Mouse (Mus musculus): ENCODE data around the gene Sugt1.

Gene Sugt1

DNA sequence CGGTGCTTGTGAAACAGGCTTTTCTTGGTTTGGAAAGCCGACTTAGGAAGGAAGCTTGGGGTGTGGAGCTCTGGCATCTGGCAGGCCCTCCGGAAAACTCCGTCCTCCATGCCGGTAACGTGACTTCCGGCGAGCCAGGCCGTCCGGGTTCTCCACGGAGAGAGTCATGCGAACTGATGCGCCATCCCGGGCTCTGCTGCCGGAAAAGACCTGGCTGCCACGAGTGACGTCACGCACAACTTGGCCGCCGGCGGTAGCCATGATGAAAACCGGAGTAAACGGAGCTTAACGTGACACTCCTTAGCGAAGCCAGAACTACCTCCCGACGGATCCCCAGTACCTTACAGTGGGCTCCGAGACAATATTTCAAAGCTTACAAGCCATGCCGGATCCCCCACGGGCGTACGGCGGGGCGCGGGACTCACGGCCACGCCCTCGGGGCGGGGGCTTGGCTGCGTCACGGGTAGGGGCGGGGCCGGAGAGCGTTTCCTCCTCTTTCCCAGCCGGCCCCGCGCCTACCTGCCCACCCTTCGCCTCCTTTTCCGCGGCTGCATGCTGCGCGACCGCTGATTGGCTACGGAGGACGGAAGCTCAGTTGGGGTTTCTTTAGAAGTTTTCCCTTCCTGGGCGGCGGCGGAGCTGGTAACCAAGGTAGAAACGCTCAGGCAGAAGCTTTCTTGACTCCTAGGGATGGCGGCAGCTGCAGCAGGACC, at the start of gene Sugt1:
Gene Sugt1, plus strand, starts transcription at position 553 of the 713 bp plus-strand sequence.
- CTCF ChIA-PET = interaction anchor here (0.6 to 1.9 kb wide), 10 partner anchors 13 to 1597 kb away, joined by 3 to 10 read pairs (median 4); no protein-coding TSS in a partner anchor
- POLR2A ChIA-PET = interaction anchor here (0.6 to 3.3 kb wide), 100 partner anchors 9 to 956 kb away, joined by 3 to 39 read pairs (median 4); partner anchors contain the start of genes Kbtbd7 (in 2 of the 4), Naa16 (in 2 of the 4), Wbp4 (in 2 of the 4) and Elf1 (in 1 of the 4)

DNA sequence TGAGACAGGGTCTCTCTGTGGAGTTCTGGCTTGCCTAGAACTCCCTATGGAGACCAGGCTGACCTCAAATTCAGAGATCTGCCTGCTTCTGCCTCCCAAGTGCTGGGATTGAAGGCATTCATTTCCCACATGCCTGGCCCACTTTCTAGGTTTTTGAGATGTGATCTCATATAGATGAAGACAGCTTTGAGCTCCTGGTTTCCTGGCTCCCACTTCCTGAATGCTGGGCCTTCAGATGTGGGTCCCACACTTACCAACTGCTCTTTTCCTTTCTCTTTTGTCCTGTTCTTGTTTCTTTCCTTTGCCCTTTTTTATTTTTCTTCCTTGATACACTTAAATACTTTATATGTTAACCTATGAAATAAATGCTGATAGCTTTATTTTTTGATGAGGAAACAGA, 49.6 kb upstream of the Sugt1 start:
- POLR2A ChIA-PET = interaction anchor here in 1 of 4 experiments (0.7 to 1.6 kb wide), 5 partner anchors 8 to 570 kb away, joined by 3 to 5 read pairs (median 4); no protein-coding TSS in a partner anchor
- CTCF ChIA-PET = no interaction called here

DNA sequence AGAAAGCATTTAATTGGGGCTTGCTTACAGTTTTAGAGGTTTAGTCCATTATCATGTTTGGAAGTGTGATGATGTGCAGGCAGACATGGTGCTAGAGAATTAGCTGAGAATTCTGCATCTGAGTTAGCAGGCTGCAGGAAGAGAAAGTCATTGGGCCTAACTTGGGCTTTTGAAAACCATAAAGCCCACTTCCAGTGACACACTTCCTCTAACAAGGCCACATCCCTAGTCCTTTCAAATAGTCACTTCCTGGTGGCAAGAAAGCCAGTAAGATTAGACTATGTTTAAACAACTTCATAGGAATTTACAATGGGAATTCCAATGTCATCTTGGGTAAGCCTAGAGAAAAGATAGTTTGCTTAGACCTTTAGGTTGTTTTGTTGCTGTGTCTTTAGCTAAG, 45.9 kb upstream of the Sugt1 start:
- CTCF ChIA-PET = no interaction called here
- POLR2A ChIA-PET = interaction anchor here in 1 of 4 experiments (1.1 kb wide), 1 partner anchor 23 kb away, joined by 3 read pairs; no protein-coding TSS in a partner anchor

DNA sequence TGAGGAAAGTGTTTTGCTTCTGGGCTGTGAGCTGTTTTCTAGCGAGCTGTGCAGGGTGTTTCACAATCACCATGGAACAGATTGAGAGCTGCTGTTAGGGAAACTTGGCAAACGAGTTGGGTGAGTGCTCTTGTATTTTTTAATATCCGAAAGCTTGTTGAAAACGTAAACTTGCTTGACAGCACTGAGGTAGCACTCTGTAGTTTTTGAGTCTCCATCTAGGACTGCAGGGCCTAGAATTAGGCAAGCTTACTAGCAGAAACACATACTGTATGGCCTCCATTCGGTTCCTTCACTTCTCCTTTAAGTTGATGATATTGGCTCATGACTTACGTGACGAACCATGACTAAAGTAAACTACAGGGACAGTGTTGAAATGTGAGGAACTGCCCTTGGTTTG, 38.1 kb upstream of the Sugt1 start:
- CTCF ChIA-PET = interaction anchor here in 1 of 4 experiments (1.6 kb wide), 1 partner anchor 16 kb away, joined by 3 read pairs; no protein-coding TSS in a partner anchor
- POLR2A ChIA-PET = interaction anchor here in 1 of 4 experiments (0.6 kb wide), 1 partner anchor 230 kb away, joined by 3 read pairs; no protein-coding TSS in a partner anchor

DNA sequence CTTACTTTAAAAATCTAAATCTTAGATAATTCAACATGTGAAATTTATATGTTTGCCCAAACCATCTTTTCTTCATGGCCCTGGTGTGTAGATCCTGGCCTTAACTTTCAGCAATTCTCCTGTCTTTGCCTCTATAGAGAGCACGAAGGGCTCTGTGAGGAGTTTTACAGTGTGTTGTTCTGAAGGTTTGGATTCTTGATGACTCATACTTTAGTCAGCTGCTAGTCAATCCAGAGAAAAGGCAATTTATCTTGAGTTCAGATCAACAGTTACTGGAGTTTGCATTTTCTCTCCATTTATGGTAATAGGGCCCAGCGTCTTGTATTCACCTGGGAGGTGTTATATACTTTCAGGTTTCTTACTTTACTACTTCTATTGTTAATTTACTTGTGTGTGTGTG, 35.6 kb upstream of the Sugt1 start:
- CTCF ChIA-PET = no interaction called here
- POLR2A ChIA-PET = interaction anchor here in 1 of 4 experiments (0.8 to 4.1 kb wide), 4 partner anchors 8 to 19 kb away, joined by 3 to 19 read pairs (median 4); no protein-coding TSS in a partner anchor

DNA sequence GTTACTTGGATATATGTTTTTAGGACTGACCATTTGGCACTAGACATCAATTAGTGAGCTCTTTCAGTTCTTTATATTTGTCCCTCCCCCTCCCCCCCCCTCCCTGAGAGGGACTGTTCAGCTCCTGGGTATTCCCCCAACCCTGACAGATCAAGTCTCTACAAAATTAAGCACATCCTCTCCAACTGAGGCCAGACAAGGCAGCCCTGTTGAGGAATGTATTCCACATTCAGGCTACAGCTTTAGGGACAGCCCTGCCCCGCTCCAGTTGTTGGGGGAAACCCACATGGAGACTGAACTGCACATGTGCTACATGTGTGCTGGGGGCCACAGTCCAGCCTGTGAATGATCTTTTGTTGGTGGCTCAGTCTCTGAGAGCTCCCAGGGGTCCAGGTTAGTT, 34.6 kb upstream of the Sugt1 start:
- ChIA-PET POLR2A (interaction anchor here in 2 of 4 experiments (0.7 to 4.1 kb wide), 8 partner anchors 10 to 57 kb away, joined by 3 to 19 read pairs (median 4); partner anchors contain the start of gene Sugt1 (in 1 of the 2)), CTCF (interaction anchor here in 2 of 4 experiments (1.0 to 1.1 kb wide), 2 partner anchors 12 to 42 kb away, joined by 4 to 5 read pairs; no protein-coding TSS in a partner anchor)

DNA sequence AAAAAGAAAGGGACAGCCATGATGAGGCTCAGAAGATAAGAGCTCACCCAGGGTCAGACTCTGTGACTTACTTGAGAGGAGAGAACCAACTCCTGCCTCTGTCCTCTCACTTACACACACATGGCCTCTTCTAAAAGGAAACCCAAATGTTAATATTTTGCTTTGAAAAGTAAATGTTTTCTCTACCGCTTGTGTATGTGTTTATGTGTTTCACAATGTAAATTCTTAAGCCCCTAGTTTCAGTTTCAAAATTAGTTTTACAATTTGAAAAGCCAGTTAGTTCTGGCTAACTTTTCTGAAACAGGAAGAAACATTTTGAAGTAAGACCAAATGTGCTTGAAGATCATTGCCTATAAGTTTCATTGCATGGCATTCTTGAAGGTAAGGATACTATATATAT, 29.7 kb upstream of the Sugt1 start:
- POLR2A ChIA-PET = interaction anchor here in 1 of 4 experiments (1.1 to 2.7 kb wide), 3 partner anchors 10 to 50 kb away, joined by 3 to 19 read pairs (median 5); partner anchors contain the start of gene Sugt1
- CTCF ChIA-PET = no interaction called here

DNA sequence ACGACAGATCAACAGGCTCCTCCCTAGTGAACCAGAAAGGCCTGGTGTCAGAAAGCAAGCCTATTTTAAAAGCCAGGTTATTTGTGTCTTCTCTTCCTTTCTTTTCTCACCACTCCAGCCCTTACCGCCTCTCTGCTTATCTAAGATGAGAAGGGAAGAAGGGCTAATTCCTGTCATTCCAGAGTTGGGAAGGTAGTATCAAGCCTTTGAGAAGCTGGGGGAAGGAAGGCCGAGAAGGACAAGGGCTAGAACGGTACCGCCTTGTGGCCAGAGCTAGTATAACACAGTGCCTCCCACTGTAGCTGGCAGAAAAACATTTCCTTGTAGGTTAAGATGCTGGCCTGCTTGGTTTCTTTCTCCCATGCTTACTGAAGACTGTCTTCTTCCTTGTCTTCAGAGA, 24.7 kb upstream of the Sugt1 start:
- POLR2A ChIA-PET = interaction anchor here (0.7 to 3.2 kb wide), 16 partner anchors 9 to 1169 kb away, joined by 3 to 19 read pairs (median 4); partner anchors contain the start of genes Sugt1 (in 2 of the 4) and Naa16 (in 1 of the 4)
- CTCF ChIA-PET = interaction anchor here (0.6 to 1.8 kb wide), 11 partner anchors 18 to 711 kb away, joined by 3 to 7 read pairs (median 3); partner anchors contain the start of gene Sugt1 (in 1 of the 4)

DNA sequence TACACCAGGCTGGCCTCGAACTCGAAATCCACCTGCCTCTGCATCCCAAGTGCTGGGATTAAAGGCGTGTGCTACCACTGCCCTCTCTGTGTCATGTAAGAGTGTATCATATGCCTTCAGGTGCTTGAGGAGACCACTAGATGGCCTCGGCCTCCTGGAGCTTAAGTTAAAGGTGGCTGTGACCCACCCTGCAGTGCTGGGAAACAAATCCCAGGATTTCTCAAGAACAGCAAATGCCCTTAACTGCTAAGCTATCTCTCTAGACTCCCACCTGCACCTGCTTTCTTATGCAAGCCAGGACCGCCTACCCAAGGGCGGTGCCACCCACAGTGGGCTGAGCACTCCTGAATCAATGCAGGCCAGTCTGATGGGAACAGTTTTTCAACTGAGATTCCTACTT, 22.7 kb upstream of the Sugt1 start:
- CTCF ChIA-PET = interaction anchor here in 3 of 4 experiments (0.6 to 1.6 kb wide), 15 partner anchors 9 to 651 kb away, joined by 3 to 10 read pairs (median 4); partner anchors contain the start of gene Sugt1 (in 1 of the 3)
- POLR2A ChIA-PET = interaction anchor here in 3 of 4 experiments (0.6 to 3.4 kb wide), 30 partner anchors 8 to 424 kb away, joined by 3 to 39 read pairs (median 4); partner anchors contain the start of genes Sugt1 (in 3 of the 3), Kbtbd7 (in 1 of the 3), Mtrf1 (in 1 of the 3) and Pcdh8 (in 1 of the 3)

DNA sequence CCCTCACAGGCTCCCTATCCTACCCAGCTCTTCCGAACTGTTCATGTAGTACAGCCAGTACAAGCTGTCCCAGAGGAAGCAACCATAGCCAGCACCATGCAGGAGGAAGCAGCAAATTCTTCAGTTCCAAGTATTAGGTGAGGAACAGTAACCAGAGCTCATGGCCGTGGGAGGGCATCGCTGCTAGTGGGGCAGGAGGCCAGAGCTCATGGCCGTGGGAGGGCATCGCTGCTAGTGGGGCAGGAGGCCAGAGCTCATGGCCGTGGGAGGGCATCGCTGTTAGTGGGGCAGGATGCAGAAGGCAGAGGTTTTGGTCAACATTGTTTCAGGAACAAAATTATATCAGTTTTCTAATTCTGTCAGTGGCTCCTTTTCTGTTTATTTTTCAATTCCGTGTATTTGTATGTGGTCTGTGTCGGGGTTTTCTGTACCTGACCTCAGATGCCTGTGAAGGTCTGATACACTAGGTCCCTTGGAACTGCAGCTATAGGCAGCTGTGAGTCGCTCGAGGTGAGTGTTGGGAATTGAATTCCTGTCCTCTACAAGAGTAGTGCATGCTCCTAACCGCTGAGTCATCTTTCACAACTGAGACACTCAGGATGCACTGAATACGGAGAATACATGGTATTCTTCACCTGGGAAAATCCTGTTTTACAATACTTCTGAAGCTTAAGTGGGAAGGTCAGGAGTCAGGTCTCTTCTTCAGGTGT, 13.9 kb upstream of the Sugt1 start:
- ChIA-PET POLR2A (interaction anchor here in 3 of 4 experiments (0.8 to 2.9 kb wide), 15 partner anchors 8 to 123 kb away, joined by 3 to 19 read pairs (median 5); partner anchors contain the start of gene Sugt1 (in 3 of the 3)), CTCF (interaction anchor here in 2 of 4 experiments (0.6 to 1.2 kb wide), 2 partner anchors 9 to 22 kb away, joined by 3 to 8 read pairs; no protein-coding TSS in a partner anchor)

DNA sequence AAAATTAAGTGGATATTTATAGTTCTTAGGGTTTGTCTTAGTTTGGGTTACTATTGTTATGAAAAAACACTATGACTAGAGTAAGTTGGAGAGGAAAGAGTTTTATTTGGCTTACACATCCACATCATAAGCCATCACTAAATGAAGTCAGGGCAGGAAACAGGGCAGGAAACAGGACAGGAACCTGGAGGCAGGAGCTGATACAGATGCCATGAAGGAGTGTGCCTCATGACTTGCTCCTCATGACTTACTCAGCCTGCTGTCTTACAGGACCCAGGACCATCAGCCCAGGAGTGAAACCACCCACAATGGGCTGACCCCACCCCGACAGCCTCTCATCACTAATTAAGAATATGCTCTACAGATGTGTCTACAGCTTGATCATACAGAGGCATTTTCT, 13.1 kb upstream of the Sugt1 start:
- ChIA-PET POLR2A (interaction anchor here in 2 of 4 experiments (1.0 to 2.9 kb wide), 10 partner anchors 8 to 123 kb away, joined by 3 to 19 read pairs (median 7); partner anchors contain the start of gene Sugt1 (in 2 of the 2)), CTCF (interaction anchor here in 1 of 4 experiments (1.2 kb wide), 1 partner anchor 9 kb away, joined by 3 read pairs; no protein-coding TSS in a partner anchor)

DNA sequence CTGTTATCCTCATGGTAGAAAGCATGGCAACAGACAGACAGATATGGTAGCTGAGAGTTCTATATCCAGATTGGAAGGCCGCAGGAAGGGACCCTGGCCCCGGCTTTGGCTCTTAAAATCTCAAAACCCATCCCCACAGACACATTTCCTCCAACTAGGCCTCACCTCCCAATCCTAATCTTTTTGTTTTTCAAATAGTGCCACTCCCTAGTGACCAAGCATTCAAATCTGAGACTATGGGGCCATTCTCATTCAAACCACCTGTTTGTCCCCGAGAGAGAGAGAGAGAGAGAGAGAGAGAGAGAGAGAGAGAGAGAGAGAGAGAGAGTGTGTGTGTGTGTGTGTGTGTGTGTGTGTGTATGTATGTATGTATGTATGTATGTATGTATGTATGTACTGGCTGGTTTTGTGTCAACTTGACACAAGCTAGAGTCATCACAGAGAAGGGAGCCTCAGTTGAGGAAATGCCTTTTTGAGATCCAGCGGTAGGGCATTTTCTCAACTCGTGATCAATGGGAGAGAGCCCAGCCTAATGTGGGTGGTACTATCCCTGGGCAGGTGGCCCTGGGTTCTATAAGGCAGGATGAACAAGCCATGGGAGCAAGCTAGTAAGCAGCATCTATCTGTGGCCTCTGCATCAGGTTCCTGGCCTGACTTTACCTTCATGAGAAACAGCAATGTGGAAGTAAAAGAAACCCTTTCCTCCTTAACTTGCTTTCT, 3.8 kb upstream of the Sugt1 start:
- POLR2A ChIA-PET = interaction anchor here in 3 of 4 experiments (0.6 to 2.4 kb wide), 27 partner anchors 10 to 276 kb away, joined by 3 to 15 read pairs (median 4); partner anchors contain the start of gene Pcdh8 (in 1 of the 3)
- CTCF ChIA-PET = interaction anchor here (0.6 to 2.0 kb wide), 6 partner anchors 17 to 914 kb away, joined by 3 to 8 read pairs (median 4); no protein-coding TSS in a partner anchor

DNA sequence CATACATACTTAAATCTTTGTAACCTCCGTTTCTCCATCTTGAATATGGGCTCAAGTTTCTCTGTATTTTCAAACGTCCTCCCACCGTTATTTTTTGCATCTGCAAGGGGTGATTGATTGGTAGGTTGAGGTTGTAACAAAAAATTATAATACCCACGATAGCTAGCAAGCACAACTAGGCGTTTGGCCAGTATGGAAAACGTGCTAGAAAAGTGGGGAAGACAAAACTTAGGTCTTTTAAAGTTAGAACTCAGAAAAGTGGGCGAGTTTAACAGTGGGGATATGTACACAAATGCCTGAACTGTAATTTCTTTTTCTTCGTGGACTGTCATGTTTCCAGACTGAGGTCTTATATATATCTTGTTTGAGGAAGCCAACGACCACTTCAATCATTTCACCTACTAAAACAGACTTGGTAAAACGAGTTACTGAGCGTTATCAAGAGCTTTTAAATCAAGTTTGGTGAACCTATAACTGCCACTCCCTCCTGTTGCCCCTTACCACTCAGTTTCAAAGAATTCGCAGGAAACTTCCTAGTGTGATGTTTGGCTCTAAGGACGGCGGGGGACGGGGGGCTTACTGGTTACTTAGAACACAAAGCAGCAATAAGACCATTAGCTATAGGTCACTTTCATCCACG, 872 bp upstream of the Sugt1 start:
- CTCF ChIA-PET = interaction anchor here in 3 of 4 experiments (0.7 to 1.4 kb wide), 6 partner anchors 14 to 678 kb away, joined by 3 to 10 read pairs (median 4); no protein-coding TSS in a partner anchor
- POLR2A ChIA-PET = interaction anchor here (0.7 to 3.3 kb wide), 68 partner anchors 8 to 478 kb away, joined by 3 to 39 read pairs (median 4); partner anchors contain the start of genes Wbp4 (in 2 of the 4), Elf1 (in 1 of the 4), Kbtbd7 (in 1 of the 4) and Mtrf1 (in 1 of the 4)

DNA sequence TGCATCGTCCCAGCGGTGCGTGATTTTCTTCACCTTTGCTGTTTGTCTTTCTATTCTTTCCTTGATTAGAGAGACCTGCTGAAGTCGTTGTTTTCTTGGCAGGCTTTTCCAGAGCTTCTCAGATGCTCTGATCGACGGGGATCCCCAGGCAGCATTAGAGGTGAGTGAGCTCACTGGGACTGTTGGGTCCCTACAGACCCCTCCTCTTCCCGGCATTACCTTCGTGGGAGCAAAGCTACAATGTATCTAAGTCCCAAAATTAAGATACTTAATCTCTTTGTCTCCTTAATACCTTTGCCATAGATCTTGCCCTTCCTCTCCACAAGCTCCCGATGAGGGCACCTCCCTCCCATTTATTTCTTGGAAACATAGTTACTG, 350 bp downstream of the Sugt1 start:
- ChIA-PET POLR2A (interaction anchor here (0.6 to 3.3 kb wide), 92 partner anchors 8 to 957 kb away, joined by 3 to 39 read pairs (median 4); partner anchors contain the start of genes Kbtbd7 (in 3 of the 4), Elf1 (in 2 of the 4), Naa16 (in 2 of the 4) and Wbp4 (in 2 of the 4)), CTCF (interaction anchor here in 3 of 4 experiments (0.6 to 1.9 kb wide), 9 partner anchors 13 to 1596 kb away, joined by 3 to 10 read pairs (median 4); no protein-coding TSS in a partner anchor)

DNA sequence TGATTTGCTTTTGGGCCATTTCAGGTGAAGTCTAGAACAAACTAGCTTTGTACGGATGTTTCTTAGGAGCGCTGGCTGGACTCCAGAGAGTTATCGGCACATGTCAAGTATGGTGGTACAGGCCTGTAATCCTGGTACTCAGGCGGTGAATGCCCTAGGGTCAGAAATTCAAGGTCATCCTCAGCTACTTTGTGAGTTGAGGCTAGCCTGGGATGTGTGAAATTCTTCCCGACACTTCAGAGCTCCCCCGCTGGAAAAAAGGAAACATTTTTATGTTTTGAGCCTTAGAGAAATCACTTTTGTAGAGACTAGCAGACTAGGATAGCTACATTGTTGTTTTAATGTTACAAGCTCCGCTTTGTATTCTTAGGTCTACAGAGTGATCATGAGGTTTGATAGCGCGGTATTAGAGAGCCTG, 1.1 kb downstream of the Sugt1 start:
- POLR2A ChIA-PET = interaction anchor here (0.8 to 3.3 kb wide), 24 partner anchors 10 to 311 kb away, joined by 3 to 39 read pairs (median 8); partner anchors contain the start of genes Kbtbd7 (in 2 of the 4), Elf1 (in 1 of the 4) and Naa16 (in 1 of the 4)
- CTCF ChIA-PET = interaction anchor here in 3 of 4 experiments (0.5 to 1.9 kb wide), 4 partner anchors 26 to 141 kb away, joined by 3 to 6 read pairs (median 4); no protein-coding TSS in a partner anchor

DNA sequence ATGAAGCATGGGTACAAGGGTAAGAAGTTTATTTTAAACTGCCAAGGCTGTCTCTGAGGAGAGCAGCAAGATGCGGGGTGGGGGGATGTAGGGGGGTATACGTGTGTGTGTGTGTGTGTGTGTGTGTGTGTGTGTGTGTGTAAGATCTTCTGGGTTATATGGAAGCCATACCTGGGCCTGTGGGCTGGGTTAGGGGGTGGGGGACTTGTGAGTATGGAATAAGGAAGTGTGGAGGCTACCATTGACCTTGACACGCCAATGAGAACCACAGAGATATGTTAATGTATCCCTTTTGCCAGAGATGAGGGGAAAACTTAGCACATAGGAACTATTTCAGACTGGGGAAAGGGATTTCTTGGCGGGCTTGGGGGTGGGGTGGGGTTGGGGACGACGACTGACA, 1.9 kb downstream of the Sugt1 start:
- POLR2A ChIA-PET = interaction anchor here in 3 of 4 experiments (0.7 to 2.6 kb wide), 11 partner anchors 8 to 200 kb away, joined by 3 to 14 read pairs (median 4); no protein-coding TSS in a partner anchor
- CTCF ChIA-PET = no interaction called here

Measured in embryonic stem cell, embryonic (primary cell).